Mouse (Mus musculus) liver, adult 2 months (tissue): Measurements from ENCODE around the gene Elobl.

Source experiments
- CTCF ChIP-seq: fragments of 200-500 bp; IDR thresholded peaks from 2 replicates; pipeline ENCODE4 v1.5.1; 2011; ENCODE audit warnings: low read depth, low read length, control low read depth
- POLR2A ChIP-seq: fragments of 200-500 bp; IDR thresholded peaks from 2 replicates; pipeline ENCODE4 v1.6.1; 2011; ENCODE audit warnings: low read length, control low read depth; ENCODE audit not compliant: insufficient read depth; ENCODE audit errors: extremely low read depth

DNA sequence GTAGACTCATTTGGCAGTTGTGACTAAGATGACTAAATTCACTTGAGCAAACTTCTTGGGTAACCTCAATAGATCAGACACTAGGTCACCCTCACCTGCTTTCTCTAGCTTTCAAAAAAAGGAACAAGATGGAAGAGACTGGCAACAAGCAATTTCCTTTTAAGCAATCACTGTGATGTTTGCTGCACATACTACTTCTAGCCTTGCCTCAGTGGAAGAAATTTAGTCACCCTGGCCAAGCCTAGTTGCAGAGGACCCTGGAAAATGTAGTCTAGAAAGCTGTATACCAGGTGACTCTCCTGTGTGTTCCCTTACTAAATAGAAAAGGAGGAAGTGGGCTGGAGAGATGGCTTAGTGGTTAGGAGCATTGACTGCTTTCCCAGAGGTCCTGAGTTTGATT, 39.7 kb upstream of the Elobl start:
- TF ChIP-seq CTCF = no peak
- TF ChIP-seq POLR2A = no peak
